Comparison of ENCODE assay signal across 19 mouse cellular contexts in genomic region chr7:74942146-74942545, GRCm38 (mm10).
DNase-seq lines count a peak whose midpoint lies in the region; ATAC-seq and TF ChIP-seq lines count a peak whose summit lies in the region.
"Had no signal": no experiment of that assay in that cellular context is flagged by ENCODE, and none has a peak within 500 bp of the region (broad histone marks: within the 10 kb centered on the region; RNA-seq: fewer than 3 reads in every experiment).

No protein-coding gene starts in this region.

- H3K4me2 ChIP-seq in lung, postnatal 0 days (replicated peaks; ENCODE audit: low read depth, low read length) = no peak overlapping the region
- no peak overlapping the region for H3K4me2 ChIP-seq in embryonic facial prominence, embryonic 14.5 days (ENCODE audit: low read depth, low read length)
- H3K4me2 ChIP-seq: embryonic facial prominence, embryonic 13.5 days; heart, embryonic 11.5 days; hindbrain, embryonic 13.5 days; kidney, embryonic 15.5 days had no signal

- TF ChIP-seq CTCF in lung, postnatal 0 days (IDR thresholded peaks at IDR 0.05) = no peak

- no peak overlapping the region for H3K4me3 ChIP-seq in lung, postnatal 0 days (ENCODE audit: low read depth, low read length)
- no peak overlapping the region for H3K4me3 ChIP-seq in embryonic facial prominence, embryonic 14.5 days (ENCODE audit: low read depth, low read length)
- H3K4me3 ChIP-seq: embryonic facial prominence, embryonic 13.5 days; hindbrain, embryonic 13.5 days; kidney, embryonic 15.5 days had no signal

- H3K9ac ChIP-seq in lung, postnatal 0 days (replicated peaks; ENCODE audit: low read depth) = no peak overlapping the region
- no peak overlapping the region for H3K9ac ChIP-seq in embryonic facial prominence, embryonic 14.5 days (ENCODE audit: low read depth, low read length)
- H3K9ac ChIP-seq: embryonic facial prominence, embryonic 13.5 days; hindbrain, embryonic 13.5 days; kidney, embryonic 15.5 days; liver, postnatal 0 days had no signal

- H3K36me3 ChIP-seq in lung, postnatal 0 days (ENCODE audit: insufficient read depth, low read length) = no peaks in the 10 kb centered on the region
- no peaks in the 10 kb centered on the region for H3K36me3 ChIP-seq in embryonic facial prominence, embryonic 14.5 days (ENCODE audit: control insufficient read depth, insufficient read depth, low read length)
- H3K36me3 ChIP-seq: embryonic facial prominence, embryonic 13.5 days; G1E; hindbrain, embryonic 13.5 days; kidney, embryonic 15.5 days had no signal

- no peaks in the 10 kb centered on the region for H3K4me1 ChIP-seq in lung, postnatal 0 days (ENCODE audit: insufficient read depth, low read depth, low read length)
- H3K4me1 ChIP-seq in embryonic facial prominence, embryonic 14.5 days (ENCODE audit: control insufficient read depth, insufficient read depth, low read length) = no peaks in the 10 kb centered on the region
- H3K4me1 ChIP-seq: embryonic facial prominence, embryonic 13.5 days; hindbrain, embryonic 13.5 days; kidney, embryonic 15.5 days had no signal

- no peak for TF ChIP-seq EP300 in lung, postnatal 0 days (IDR thresholded peaks at IDR 0.05)

- no peak for ATAC-seq in lung, postnatal 0 days
- ATAC-seq in embryonic facial prominence, embryonic 14.5 days (ENCODE audit: low read depth) = no peak
- ATAC-seq: CD4-positive, CD25-positive, alpha-beta regulatory T cell, adult 4 months; intestine, embryonic 16.5 days; liver, postnatal 0 days had no signal

- H3K27ac ChIP-seq in lung, postnatal 0 days (ENCODE audit: low read length) = no peak overlapping the region
- H3K27ac ChIP-seq in embryonic facial prominence, embryonic 14.5 days (replicated peaks; ENCODE audit: low read depth, low read length) = no peak overlapping the region
- H3K27ac ChIP-seq: embryonic facial prominence, embryonic 13.5 days; hindbrain, embryonic 13.5 days; kidney, embryonic 15.5 days had no signal

- H3K27me3 ChIP-seq in lung, postnatal 0 days (replicated peaks; ENCODE audit: insufficient read depth, low read length) = no peaks in the 10 kb centered on the region
- H3K27me3 ChIP-seq in embryonic facial prominence, embryonic 14.5 days (replicated peaks; ENCODE audit: control insufficient read depth, insufficient read depth, low read length) = no peaks in the 10 kb centered on the region
- H3K27me3 ChIP-seq: embryonic facial prominence, embryonic 13.5 days; hindbrain, embryonic 13.5 days; kidney, embryonic 15.5 days had no signal

- WGBS in lung, postnatal 0 days = 46% methylated on average over 3 of the region's 3 CpGs
- 34% methylated on average over 3 of the region's 3 CpGs for WGBS in embryonic facial prominence, embryonic 14.5 days

- H3K9me3 ChIP-seq in lung, postnatal 0 days (ENCODE audit: low read length) = no peaks in the 10 kb centered on the region
- H3K9me3 ChIP-seq in embryonic facial prominence, embryonic 14.5 days (ENCODE audit: control insufficient read depth, low read length) = no peaks in the 10 kb centered on the region
- H3K9me3 ChIP-seq: embryonic facial prominence, embryonic 13.5 days; hindbrain, embryonic 13.5 days; kidney, embryonic 15.5 days had no signal

- DNase-seq in frontal cortex, postnatal 36 days (ENCODE audit: low spot score in 2 of 2) = peak; percentile 2 to 11
- no peak for DNase-seq in frontal cortex, postnatal 10 days (ENCODE audit: low spot score in 2 of 2)
- DNase-seq in lung, postnatal 10 days = peak; percentile 2
- DNase-seq in lung, postnatal 0 days (ENCODE audit: low spot score) = no peak
- DNase-seq in cerebellum, adult 9-11 months = peak; percentile 14
- peak; percentile 16 for DNase-seq in embryonic facial prominence, embryonic 14.5 days (ENCODE audit: low spot score)
- no peak for DNase-seq in B cell, adult 2 months
- DNase-seq: liver; liver, postnatal 0 days; midbrain, embryonic 14.5 days; retina, postnatal 1 day; thymus, adult 18-20 months had no signal

Comparison
In these comparisons a context has a peak if more than half of its experiments do, and no peak if none do; other contexts are left out.
1. DNase-seq: peak in frontal cortex, postnatal 36 days (2 of 2), lung, postnatal 10 days (single experiment), cerebellum, adult 9-11 months (single experiment) and embryonic facial prominence, embryonic 14.5 days (single experiment); none in frontal cortex, postnatal 10 days (0 of 2), lung, postnatal 0 days (single experiment) and B cell, adult 2 months (0 of 2).